Mouse (Mus musculus) embryonic facial prominence, embryonic 12.5 days (tissue): Measurements from ENCODE around the gene H1foo. TPM values are rescaled to one million over a fixed set of nuclear protein-coding genes. Genes with fewer than 3 reads are reported as not detected.

ENCODE experiments used
- ATAC-seq: fragments of 200-750 bp; cut with Nextera tagmentation; 2 replicates; pipeline ENCODE4 v1.8.0; 2017; ENCODE audit not compliant: insufficient number of reproducible peaks, insufficient read depth, low FRiP score, low TSS enrichment
- H3K27ac ChIP-seq: fragments of 300-500 bp; sonication (generic); 2 replicates; pipeline ENCODE4 v1.5.1; 2016; ENCODE audit warnings: mild to moderate bottlenecking
- H3K27me3 ChIP-seq: fragments of 300-500 bp; sonication (generic); 2 replicates; pipeline ENCODE4 v1.6.1; 2016; ENCODE audit warnings: mild to moderate bottlenecking, moderate library complexity
- H3K36me3 ChIP-seq: fragments of 300-500 bp; sonication (generic); 2 replicates; pipeline ENCODE4 v1.6.1; 2016; ENCODE audit warnings: mild to moderate bottlenecking
- H3K4me1 ChIP-seq: fragments of 300-500 bp; sonication (generic); 2 replicates; pipeline ENCODE4 v1.6.1; 2016
- H3K4me2 ChIP-seq: fragments of 300-500 bp; sonication (generic); replicated peaks from 2 replicates; pipeline ENCODE4 v1.6.1; 2016; ENCODE audit warnings: mild to moderate bottlenecking, moderate library complexity
- H3K4me3 ChIP-seq: fragments of 300-500 bp; sonication (generic); 2 replicates; pipeline ENCODE4 v1.5.1; 2016; ENCODE audit warnings: mild to moderate bottlenecking
- H3K9ac ChIP-seq: fragments of 300-500 bp; sonication (generic); 2 replicates; pipeline ENCODE4 v1.6.1; 2016; ENCODE audit warnings: mild to moderate bottlenecking, moderate library complexity
- H3K9me3 ChIP-seq: fragments of 300-500 bp; sonication (generic); 2 replicates; pipeline ENCODE4 v1.6.1; 2016; ENCODE audit warnings: mild to moderate bottlenecking, moderate library complexity
- WGBS: fragments of 180-500 bp; shearing (Covaris S2); methylation state at CpG from one replicate; pipeline ENCODE4 v1.1.7; 2016; 5-methylcytosine and 5-hydroxymethylcytosine counted together
- polyA plus RNA-seq: library from polyadenylated mRNA; unstranded; fragments of >200 nt; fragmentation: Nextera tagmentation; extraction: Ambion mirVana; gene quantifications from 2 replicates; pipeline ENCODE4 v1.2.1, GENCODE M21; 2016

Gene H1foo
- polyA plus RNA-seq, 1 experiment from 2014 or later, result not detected

DNA sequence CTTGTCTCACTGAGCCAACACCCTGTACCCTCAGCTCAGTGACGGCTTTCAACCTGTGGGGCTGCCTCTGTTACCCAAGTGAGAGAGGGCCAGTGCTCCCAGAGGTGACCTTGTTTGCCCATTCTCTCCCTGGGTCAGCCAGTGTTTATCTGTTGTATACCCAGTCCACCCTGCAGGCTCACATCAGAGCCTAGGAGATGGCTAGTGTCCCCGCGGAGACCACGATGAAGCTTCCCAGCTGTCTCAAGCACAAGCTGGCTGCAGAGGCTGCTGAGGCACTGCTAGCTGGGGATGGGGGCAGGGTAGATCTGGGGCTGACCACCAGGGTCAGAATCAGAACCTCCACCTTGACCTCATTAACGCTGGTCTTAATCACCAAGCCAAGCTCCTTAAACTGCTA is 14.7 kb upstream of the H1foo start:
- ATAC-seq, result no peak
- H3K4me2 ChIP-seq, result no peak overlapping the region
- H3K4me1 ChIP-seq, result peaks cover 21% of the 10 kb centered on the region
- H3K36me3 ChIP-seq, result no peaks in the 10 kb centered on the region
- no peaks in the 10 kb centered on the region for H3K9me3 ChIP-seq
- H3K27ac ChIP-seq, result no peak overlapping the region
- 63% methylated on average over 5 of the region's 5 CpGs for WGBS
- no peaks in the 10 kb centered on the region for H3K27me3 ChIP-seq
- no peak overlapping the region for H3K9ac ChIP-seq
- H3K4me3 ChIP-seq, result no peak overlapping the region

DNA sequence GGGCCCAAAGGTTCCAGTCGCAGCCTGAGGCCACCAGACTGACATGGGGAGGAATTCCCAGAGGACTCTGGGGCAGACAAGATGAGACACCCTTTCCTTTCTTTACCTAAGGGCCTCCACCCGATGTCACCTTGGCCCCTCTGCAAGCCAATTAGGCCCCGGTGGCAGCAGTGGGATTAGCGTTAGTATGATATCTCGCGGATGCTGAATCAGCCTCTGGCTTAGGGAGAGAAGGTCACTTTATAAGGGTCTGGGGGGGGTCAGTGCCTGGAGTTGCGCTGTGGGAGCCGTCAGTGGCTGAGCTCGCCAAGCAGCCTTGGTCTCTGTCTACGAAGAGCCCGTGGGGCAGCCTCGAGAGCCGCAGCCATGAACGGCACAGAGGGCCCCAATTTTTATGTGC is 13.1 kb upstream of the H1foo start, which contains the start of gene Rho:
TSS of gene Rho (plus strand) at position 110 of the 400 bp plus-strand sequence.
- Histone ChIP-seq H3K27ac (no peak within 1 kb of the TSS), H3K36me3 (no peaks in the 10 kb centered on the region), H3K4me2 (no peak within 1 kb of the TSS), H3K4me3 (no peak within 1 kb of the TSS), H3K9ac (no peak within 1 kb of the TSS), H3K4me1 (peaks cover 7% of the 10 kb centered on the region; the same call in 1 of the 2 replicates), H3K9me3 (no peaks in the 10 kb centered on the region), H3K27me3 (no peaks in the 10 kb centered on the region)
- ATAC-seq, result no peak
- WGBS, result 83% methylated on average over 14 of the region's 14 CpGs

DNA sequence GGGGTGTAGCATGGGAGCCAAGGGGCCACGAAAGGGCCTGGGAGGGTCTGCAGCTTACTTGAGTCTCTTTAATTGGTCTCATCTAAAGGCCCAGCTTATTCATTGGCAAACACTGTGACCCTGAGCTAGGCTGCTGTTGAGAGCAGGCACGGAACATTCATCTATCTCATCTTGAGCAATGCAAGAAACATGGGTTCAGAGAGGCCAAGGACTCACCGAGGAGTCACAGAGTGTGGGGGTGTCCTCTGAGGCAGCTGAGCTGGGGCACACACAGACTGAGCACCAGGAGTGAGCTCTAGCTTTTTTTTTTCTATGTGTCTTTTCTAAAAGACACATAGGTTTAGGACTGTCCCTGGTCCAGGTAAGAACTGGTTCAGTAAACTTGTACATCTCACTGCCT is 12.3 kb upstream of the H1foo start:
- Histone ChIP-seq H3K9me3 (no peaks in the 10 kb centered on the region), H3K27me3 (no peaks in the 10 kb centered on the region), H3K9ac (no peak overlapping the region), H3K4me3 (no peak overlapping the region), H3K36me3 (no peaks in the 10 kb centered on the region), H3K27ac (no peak overlapping the region), H3K4me2 (no peak overlapping the region), H3K4me1 (no peaks in the 10 kb centered on the region)
- WGBS, result 89% methylated on average over 3 of the region's 3 CpGs
- ATAC-seq, result no peak

DNA sequence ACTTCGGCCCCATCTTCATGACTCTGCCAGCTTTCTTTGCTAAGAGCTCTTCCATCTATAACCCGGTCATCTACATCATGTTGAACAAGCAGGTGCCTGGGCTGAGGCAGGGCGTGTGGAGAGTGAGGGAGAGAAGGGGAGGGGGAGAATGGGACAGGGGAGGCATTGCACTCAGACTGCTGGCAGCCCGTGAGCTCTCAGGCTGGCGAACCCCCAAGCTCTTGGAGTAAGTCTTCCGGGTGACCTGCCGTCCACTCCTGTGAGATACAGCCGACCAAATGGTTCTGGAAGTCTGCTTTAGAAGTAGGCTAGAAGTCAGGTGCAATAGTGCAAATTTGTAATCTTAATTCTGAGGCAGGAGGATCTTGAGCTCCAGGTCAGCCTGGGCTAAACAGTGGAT is 9.2 kb upstream of the H1foo start:
- Histone ChIP-seq H3K4me2 (no peak overlapping the region), H3K4me1 (no peaks in the 10 kb centered on the region), H3K27me3 (no peaks in the 10 kb centered on the region), H3K27ac (no peak overlapping the region), H3K9me3 (no peaks in the 10 kb centered on the region), H3K9ac (no peak overlapping the region), H3K4me3 (no peak overlapping the region), H3K36me3 (no peaks in the 10 kb centered on the region)
- WGBS, result 83% methylated on average over 8 of the region's 8 CpGs
- ATAC-seq, result no peak

DNA sequence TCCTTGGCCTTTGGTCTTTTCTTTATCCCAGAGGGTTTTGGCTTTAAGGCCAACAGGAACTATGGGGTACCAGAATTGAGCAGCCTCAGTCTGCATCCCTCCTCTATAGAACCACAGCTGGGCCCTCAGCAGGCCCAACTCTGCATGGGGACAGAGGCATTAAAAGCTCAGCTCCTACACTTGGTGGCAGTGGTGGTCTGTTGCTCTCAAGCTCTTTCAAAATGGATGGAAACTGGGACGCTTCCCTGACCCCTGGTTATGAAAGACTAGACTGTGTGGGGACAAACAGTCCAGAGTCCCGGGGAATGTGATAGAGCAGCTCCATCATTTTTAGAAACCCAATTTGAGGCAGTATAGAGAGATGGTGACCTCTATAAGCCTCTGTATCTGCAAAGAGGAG is 6.7 kb upstream of the H1foo start:
- H3K36me3 ChIP-seq, result no peaks in the 10 kb centered on the region
- H3K9ac ChIP-seq, result no peak overlapping the region
- no peaks in the 10 kb centered on the region for H3K9me3 ChIP-seq
- H3K4me2 ChIP-seq, result no peak overlapping the region
- H3K4me3 ChIP-seq, result no peak overlapping the region
- 86% methylated on average over 2 of the region's 2 CpGs for WGBS
- no peaks in the 10 kb centered on the region for H3K27me3 ChIP-seq
- no peak for ATAC-seq
- no peak overlapping the region for H3K27ac ChIP-seq
- 0 out of 2 replicates have a peak, but pooled peaks cover 7% of the 10 kb centered on the region for H3K4me1 ChIP-seq

DNA sequence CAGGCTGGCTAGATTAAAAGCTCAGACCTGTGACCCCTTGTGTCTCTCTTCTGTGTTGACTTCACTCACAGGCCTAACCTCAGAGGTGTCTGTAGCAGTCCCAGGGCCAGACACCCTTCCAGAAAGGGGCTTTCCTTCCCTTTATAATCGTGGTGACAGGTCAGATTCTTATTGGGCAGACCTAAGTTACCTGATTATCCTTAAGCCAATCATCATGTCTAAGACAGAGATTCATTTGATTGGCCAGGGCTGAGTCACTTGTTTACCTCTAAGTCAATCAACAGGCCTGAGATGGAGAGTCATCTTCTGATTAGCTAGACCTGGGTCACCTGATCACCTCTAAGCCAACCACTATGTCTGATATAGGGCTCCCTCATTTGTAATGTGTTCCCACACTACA is 5.9 kb upstream of the H1foo start:
- Histone ChIP-seq H3K4me2 (no peak overlapping the region), H3K4me3 (no peak overlapping the region), H3K27ac (no peak overlapping the region), H3K27me3 (no peaks in the 10 kb centered on the region), H3K9ac (no peak overlapping the region), H3K36me3 (no peaks in the 10 kb centered on the region), H3K4me1 (0 out of 2 replicates have a peak, but pooled peaks cover 7% of the 10 kb centered on the region), H3K9me3 (no peaks in the 10 kb centered on the region)
- no peak for ATAC-seq
- 68% methylated on average over 1 of the region's 1 CpGs for WGBS

DNA sequence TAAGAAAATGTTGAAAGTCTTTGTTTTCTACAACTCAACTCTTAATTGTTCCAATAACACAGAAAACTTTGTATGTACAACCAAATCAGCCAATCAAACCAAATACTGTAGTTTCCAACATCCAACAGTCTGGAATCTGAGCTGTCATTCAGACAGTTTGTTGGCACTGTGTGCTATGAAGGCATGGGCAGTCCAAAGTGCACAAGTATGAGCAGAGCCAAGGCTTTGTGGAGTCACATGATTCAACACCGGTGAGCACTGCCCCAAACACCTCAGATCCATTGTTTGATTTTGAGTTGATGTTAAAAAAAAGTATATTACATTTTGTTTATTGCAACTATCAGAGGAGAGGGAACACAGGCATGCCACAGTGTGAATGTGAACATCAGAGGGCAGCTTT is 4.1 kb upstream of the H1foo start:
- Histone ChIP-seq H3K4me2 (no peak overlapping the region), H3K27me3 (no peaks in the 10 kb centered on the region), H3K4me1 (0 out of 2 replicates have a peak, but pooled peaks cover 7% of the 10 kb centered on the region), H3K9me3 (no peaks in the 10 kb centered on the region), H3K36me3 (no peaks in the 10 kb centered on the region), H3K4me3 (no peak overlapping the region), H3K27ac (no peak overlapping the region), H3K9ac (no peak overlapping the region)
- WGBS, result 79% methylated on average over 1 of the region's 1 CpGs
- ATAC-seq, result no peak

DNA sequence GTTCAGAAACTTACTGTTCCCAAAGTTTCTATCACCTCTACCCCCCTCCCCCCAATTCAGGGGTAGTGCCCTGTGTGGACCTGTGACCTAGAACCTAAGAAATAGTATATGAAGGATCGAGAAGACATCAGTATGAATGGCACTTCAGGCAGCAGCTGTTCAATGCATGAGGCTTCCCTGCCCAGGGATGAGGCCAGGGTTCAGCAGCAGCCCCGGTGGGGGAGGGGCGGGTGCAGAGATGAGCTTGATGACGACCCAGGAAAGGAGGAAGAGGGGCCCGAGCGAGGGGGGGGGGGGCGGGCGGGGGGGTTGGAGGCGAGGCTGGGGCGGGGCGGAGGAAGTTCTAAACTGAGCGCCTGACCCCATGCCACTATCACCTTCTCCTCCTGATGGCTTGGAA is 3.6 kb upstream of the H1foo start:
- Histone ChIP-seq H3K9ac (no peak overlapping the region), H3K4me1 (0 out of 2 replicates have a peak, but pooled peaks cover 7% of the 10 kb centered on the region), H3K36me3 (no peaks in the 10 kb centered on the region), H3K9me3 (no peaks in the 10 kb centered on the region), H3K27ac (no peak overlapping the region), H3K4me2 (no peak overlapping the region), H3K27me3 (no peaks in the 10 kb centered on the region), H3K4me3 (no peak overlapping the region)
- 11% methylated on average over 8 of the region's 12 CpGs for WGBS
- no peak for ATAC-seq

DNA sequence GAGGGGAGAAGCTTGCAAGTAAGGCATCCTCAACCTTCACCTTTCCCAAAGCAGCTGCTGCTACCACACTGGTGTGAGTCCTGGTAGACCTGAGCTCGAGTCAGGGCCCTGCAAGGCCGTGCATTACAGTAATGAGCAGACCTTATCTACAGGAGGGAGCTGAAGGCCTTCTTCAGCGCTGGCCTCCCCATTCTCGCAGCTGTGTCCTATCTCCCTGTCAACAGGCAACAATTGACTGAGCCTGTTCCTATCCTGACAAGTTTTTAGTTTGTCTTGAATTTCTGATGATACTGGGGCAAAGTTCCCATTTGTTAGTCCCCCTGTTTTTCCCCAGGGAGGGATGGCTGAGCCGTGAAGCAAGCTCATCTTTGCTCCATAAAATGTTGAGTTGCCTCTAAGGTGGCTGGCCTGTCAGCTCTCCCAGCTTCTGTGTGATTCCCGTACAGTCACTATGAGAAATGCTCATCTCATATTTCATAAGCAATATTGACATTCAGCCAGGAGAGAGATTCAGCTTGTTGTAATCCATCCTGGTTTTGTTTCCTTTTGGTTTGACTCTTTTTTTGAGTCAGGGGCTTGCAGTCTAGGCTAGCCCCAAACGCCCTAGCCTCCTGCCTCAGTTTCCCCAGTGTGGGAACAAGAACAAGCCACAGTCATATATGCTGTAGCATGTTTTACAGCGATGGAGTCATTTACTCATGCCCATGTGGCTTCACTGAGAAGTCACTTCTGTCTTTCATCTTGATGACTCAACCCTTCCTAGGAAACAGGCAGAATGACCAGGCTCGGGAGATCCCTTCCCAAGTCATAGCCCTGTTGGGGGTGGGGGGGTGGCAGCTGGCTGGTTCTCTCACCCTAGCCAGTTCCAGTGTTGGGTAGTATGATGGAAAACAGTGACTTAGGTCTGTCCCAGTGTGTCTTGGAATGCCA is 975 bp upstream of the H1foo start:
- WGBS, result 68% methylated on average over 9 of the region's 9 CpGs
- Histone ChIP-seq H3K27ac (no peak overlapping the region), H3K27me3 (no peaks in the 10 kb centered on the region), H3K4me2 (no peak overlapping the region), H3K9ac (no peak overlapping the region), H3K4me3 (no peak overlapping the region), H3K9me3 (no peaks in the 10 kb centered on the region), H3K4me1 (peaks cover 15% of the 10 kb centered on the region), H3K36me3 (no peaks in the 10 kb centered on the region)
- no peak for ATAC-seq

DNA sequence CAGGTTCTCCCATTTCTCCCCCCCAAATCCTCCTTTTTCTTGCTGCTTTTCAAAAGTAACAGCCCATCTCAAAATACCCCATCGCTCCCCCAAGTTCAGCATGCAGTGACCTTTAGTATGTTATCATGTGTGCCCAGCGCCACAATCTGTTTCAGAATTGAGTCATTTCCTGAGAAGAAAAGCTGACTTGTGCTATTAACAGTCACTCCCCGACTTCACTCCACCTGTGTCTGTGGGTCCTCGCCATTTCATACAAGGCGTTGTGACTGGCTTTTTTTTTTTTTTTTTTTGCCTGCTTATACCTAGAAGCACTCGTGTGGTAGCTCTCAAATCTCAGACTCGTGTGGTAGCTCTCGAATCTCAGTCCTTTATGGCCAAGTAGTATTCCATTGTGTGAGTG is 895 bp downstream of the H1foo start:
- H3K4me3 ChIP-seq, result no peak overlapping the region
- H3K36me3 ChIP-seq, result no peaks in the 10 kb centered on the region
- peaks cover 15% of the 10 kb centered on the region for H3K4me1 ChIP-seq
- no peak for ATAC-seq
- no peaks in the 10 kb centered on the region for H3K27me3 ChIP-seq
- no peak overlapping the region for H3K9ac ChIP-seq
- no peaks in the 10 kb centered on the region for H3K9me3 ChIP-seq
- H3K4me2 ChIP-seq, result no peak overlapping the region
- no peak overlapping the region for H3K27ac ChIP-seq
- WGBS, result 80% methylated on average over 8 of the region's 8 CpGs

DNA sequence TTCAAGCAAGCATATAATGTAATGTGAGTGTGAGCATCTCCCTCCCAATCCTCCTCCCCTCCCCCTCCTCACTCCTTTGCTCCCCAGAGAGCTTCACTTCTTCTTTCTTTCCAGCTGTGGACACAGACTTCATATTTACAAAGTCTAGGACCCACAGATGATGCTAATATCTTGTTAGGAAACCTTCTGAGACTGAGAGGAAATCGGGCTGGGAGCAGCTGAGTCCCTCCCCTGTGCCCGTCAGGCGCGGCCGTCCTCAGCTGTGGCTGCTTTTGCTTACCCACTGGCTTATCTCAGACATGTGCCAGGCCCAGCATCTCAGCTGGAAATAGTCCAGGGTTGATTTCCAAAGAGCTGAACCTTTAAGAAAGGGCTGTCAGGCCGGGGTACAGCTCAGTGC is 1.7 kb downstream of the H1foo start:
- Histone ChIP-seq H3K4me1 (peaks cover 11% of the 10 kb centered on the region), H3K9ac (no peak overlapping the region), H3K27ac (0 out of 2 replicates have a peak overlapping the region, but pooled peaks have one; percentile 31), H3K4me2 (no peak overlapping the region), H3K27me3 (no peaks in the 10 kb centered on the region), H3K4me3 (no peak overlapping the region), H3K9me3 (no peaks in the 10 kb centered on the region), H3K36me3 (no peaks in the 10 kb centered on the region)
- 58% methylated on average over 6 of the region's 6 CpGs for WGBS
- no peak for ATAC-seq

DNA sequence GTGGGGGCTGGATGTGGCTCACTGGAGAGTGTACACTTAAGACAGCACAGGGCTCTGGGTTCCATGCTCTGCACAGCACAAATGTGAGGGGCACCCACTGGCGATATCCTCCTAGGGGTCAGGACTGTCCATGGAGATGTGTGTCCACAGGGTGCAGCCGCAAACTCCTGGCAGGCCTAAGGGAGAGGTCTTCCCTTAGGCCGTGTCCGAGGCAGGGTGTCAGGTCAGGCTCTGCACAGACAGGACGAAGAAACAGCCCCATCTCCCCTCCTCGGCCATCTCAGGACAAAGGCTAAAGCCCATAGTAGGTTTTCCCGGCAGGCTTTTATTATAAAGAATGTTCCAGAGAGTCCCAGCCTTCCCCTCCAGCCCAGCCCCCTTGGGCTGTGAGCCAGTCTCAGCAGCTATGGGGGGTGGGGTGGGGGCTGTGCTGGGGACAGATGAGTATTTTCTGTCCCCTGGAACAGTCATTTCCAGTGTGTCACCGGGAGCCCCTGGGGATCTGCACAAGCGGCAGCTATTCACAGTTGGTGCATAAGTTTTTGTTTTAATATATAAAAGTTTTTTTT is 9.9 kb downstream of the H1foo start:
- Histone ChIP-seq H3K4me2 (no peak overlapping the region), H3K9me3 (0 out of 2 replicates have a peak, but pooled peaks cover 2% of the 10 kb centered on the region), H3K4me3 (no peak overlapping the region), H3K36me3 (no peaks in the 10 kb centered on the region), H3K4me1 (peaks cover 31% of the 10 kb centered on the region), H3K9ac (no peak overlapping the region), H3K27ac (no peak overlapping the region), H3K27me3 (no peaks in the 10 kb centered on the region)
- 76% methylated on average over 9 of the region's 9 CpGs for WGBS
- no peak for ATAC-seq
